Mouse (Mus musculus) midbrain, embryonic 10.5 days (tissue): ENCODE data around the gene Epha4. TPM values are rescaled to one million over a fixed set of nuclear protein-coding genes. Genes with fewer than 3 reads are reported as not detected.

ENCODE experiments used
- DNase-seq: peaks from one replicate; pipeline ENCODE4 v3.0.0-alpha.2; 2017; ENCODE audit warnings: low spot score
- H3K27ac ChIP-seq: fragments of 300-500 bp; sonication (generic); replicated peaks from 2 replicates; pipeline ENCODE4 v1.5.1; 2016; ENCODE audit warnings: mild to moderate bottlenecking
- H3K27me3 ChIP-seq: fragments of 300-500 bp; sonication (generic); 2 replicates; pipeline ENCODE4 v1.6.1; 2016; ENCODE audit warnings: low read depth, mild to moderate bottlenecking; ENCODE audit not compliant: poor library complexity, severe bottlenecking
- H3K36me3 ChIP-seq: fragments of 300-500 bp; sonication (generic); 2 replicates; pipeline ENCODE4 v1.6.1; 2016; ENCODE audit warnings: mild to moderate bottlenecking, moderate library complexity
- H3K4me1 ChIP-seq: fragments of 300-500 bp; sonication (generic); 2 replicates; pipeline ENCODE4 v1.6.1; 2016
- H3K4me3 ChIP-seq: fragments of 300-500 bp; sonication (generic); 2 replicates; pipeline ENCODE4 v1.5.1; 2016; ENCODE audit warnings: mild to moderate bottlenecking, moderate library complexity
- H3K9me3 ChIP-seq: fragments of 300-500 bp; sonication (generic); replicated peaks from 2 replicates; pipeline ENCODE4 v1.6.1; 2016; ENCODE audit warnings: mild to moderate bottlenecking
- WGBS: fragments of 180-500 bp; shearing (Covaris S2); methylation state at CpG from one replicate; pipeline ENCODE4 v1.1.7; 2016; 5-methylcytosine and 5-hydroxymethylcytosine counted together
- polyA plus RNA-seq: library from polyadenylated mRNA; unstranded; fragments of >200 nt; fragmentation: Nextera tagmentation; extraction: Ambion mirVana; gene quantifications from 2 replicates; pipeline ENCODE4 v1.2.1, GENCODE M21; 2016

The Epha4 gene
- polyA plus RNA-seq = 17.1 and 22.9 TPM in 2 replicates

GRCm38 (mm10) chr1:77514963-77515650 is at the start of gene Epha4:
Gene Epha4 (minus strand): TSS chr1:77515088.
- Histone ChIP-seq H3K9me3 (no peaks in the 10 kb centered on the region), H3K4me1 (peaks cover 51% of the 10 kb centered on the region)
- under 1% methylated on average over 40 of the region's 40 CpGs for WGBS

GRCm38 (mm10) chr1:77556199-77556598 is 41.3 kb upstream of the Epha4 start:
- H3K27me3 ChIP-seq = no peaks in the 10 kb centered on the region
- WGBS = 74% methylated on average over 3 of the region's 3 CpGs
- no peak for DNase-seq
- H3K27ac ChIP-seq = no peak overlapping the region
- no peaks in the 10 kb centered on the region for H3K36me3 ChIP-seq
- H3K4me3 ChIP-seq = no peak overlapping the region
- H3K4me1 ChIP-seq = peaks cover 22% of the 10 kb centered on the region
- no peaks in the 10 kb centered on the region for H3K9me3 ChIP-seq

More at GRCm38 (mm10) chr1:77514963-77515650, at the start of gene Epha4:
- DNase-seq = peak; percentile 92
- Histone ChIP-seq H3K4me3 (peak within 1 kb of the TSS; percentile 79), H3K27me3 (peaks cover 62% of the 10 kb centered on the region), H3K36me3 (peaks cover 8% of the 10 kb centered on the region), H3K27ac (peak within 1 kb of the TSS; percentile 87)

- Histone ChIP-seq H3K9me3 (no peaks in the 10 kb centered on the region), H3K36me3 (no peaks in the 10 kb centered on the region), H3K4me1 (peaks cover 23% of the 10 kb centered on the region), H3K4me3 (no peak overlapping the region), H3K27me3 (no peaks in the 10 kb centered on the region), H3K27ac (no peak overlapping the region)
- WGBS = 92% methylated on average over 7 of the region's 7 CpGs
- DNase-seq = no peak
Observed at GRCm38 (mm10) chr1:77551927-77552326, 37.0 kb upstream of the Epha4 start.

- no peaks in the 10 kb centered on the region for H3K27me3 ChIP-seq
- H3K9me3 ChIP-seq = no peaks in the 10 kb centered on the region
- WGBS = 42% methylated on average over 6 of the region's 6 CpGs
- H3K27ac ChIP-seq = no peak overlapping the region
- peak; percentile 32 for DNase-seq
- peaks cover 41% of the 10 kb centered on the region for H3K4me1 ChIP-seq
- H3K36me3 ChIP-seq = no peaks in the 10 kb centered on the region
- no peak overlapping the region for H3K4me3 ChIP-seq
Observed at GRCm38 (mm10) chr1:77545722-77546121, 30.8 kb upstream of the Epha4 start.

- Histone ChIP-seq H3K36me3 (no peaks in the 10 kb centered on the region), H3K27ac (no peak overlapping the region), H3K4me3 (no peak overlapping the region), H3K9me3 (no peaks in the 10 kb centered on the region), H3K27me3 (no peaks in the 10 kb centered on the region), H3K4me1 (peaks cover 43% of the 10 kb centered on the region)
- DNase-seq = no peak
- 80% methylated on average over 1 of the region's 1 CpGs for WGBS
Observed at GRCm38 (mm10) chr1:77545035-77545434, 30.1 kb upstream of the Epha4 start.

- DNase-seq = no peak
- no peak overlapping the region for H3K4me3 ChIP-seq
- H3K4me1 ChIP-seq = peaks cover 50% of the 10 kb centered on the region
- H3K9me3 ChIP-seq = no peaks in the 10 kb centered on the region
- no peaks in the 10 kb centered on the region for H3K27me3 ChIP-seq
- H3K27ac ChIP-seq = no peak overlapping the region
- 46% methylated on average over 3 of the region's 3 CpGs for WGBS
- H3K36me3 ChIP-seq = no peaks in the 10 kb centered on the region
Observed at GRCm38 (mm10) chr1:77544279-77544678, 29.4 kb upstream of the Epha4 start.

- H3K27me3 ChIP-seq = no peaks in the 10 kb centered on the region
- DNase-seq = no peak
- H3K9me3 ChIP-seq = no peaks in the 10 kb centered on the region
- peaks cover 29% of the 10 kb centered on the region for H3K4me1 ChIP-seq
- no peak overlapping the region for H3K4me3 ChIP-seq
- no peaks in the 10 kb centered on the region for H3K36me3 ChIP-seq
- peak overlapping the region; percentile 28; the same call in 1 of the 2 replicates for H3K27ac ChIP-seq
- WGBS = 83% methylated on average over 12 of the region's 12 CpGs
Observed at GRCm38 (mm10) chr1:77539945-77540344, 25.1 kb upstream of the Epha4 start.

- H3K4me3 ChIP-seq = no peak overlapping the region
- WGBS = 72% methylated on average over 2 of the region's 2 CpGs
- no peaks in the 10 kb centered on the region for H3K27me3 ChIP-seq
- no peaks in the 10 kb centered on the region for H3K9me3 ChIP-seq
- peaks cover 15% of the 10 kb centered on the region for H3K4me1 ChIP-seq
- H3K27ac ChIP-seq = no peak overlapping the region
- DNase-seq = no peak
- no peaks in the 10 kb centered on the region for H3K36me3 ChIP-seq
Observed at GRCm38 (mm10) chr1:77538559-77538958, 23.7 kb upstream of the Epha4 start.

GRCm38 (mm10) chr1:77535905-77536304 is 21.0 kb upstream of the Epha4 start:
- WGBS = 82% methylated on average over 5 of the region's 5 CpGs
- Histone ChIP-seq H3K4me3 (no peak overlapping the region), H3K27ac (no peak overlapping the region), H3K4me1 (peaks cover 9% of the 10 kb centered on the region), H3K36me3 (no peaks in the 10 kb centered on the region), H3K9me3 (no peaks in the 10 kb centered on the region), H3K27me3 (no peaks in the 10 kb centered on the region)
- no peak for DNase-seq

- 49% methylated on average over 6 of the region's 6 CpGs for whole genome bisulfite sequencing
- no peaks in the 10 kb centered on the region for H3K9me3 ChIP-seq
- no peaks in the 10 kb centered on the region for H3K27me3 ChIP-seq
- no peak overlapping the region for H3K27ac ChIP-seq
- H3K36me3 ChIP-seq = no peaks in the 10 kb centered on the region
- H3K4me1 ChIP-seq = peaks cover 6% of the 10 kb centered on the region
- DNase-seq = no peak
- no peak overlapping the region for H3K4me3 ChIP-seq
Observed at GRCm38 (mm10) chr1:77532576-77533183, 17.8 kb upstream of the Epha4 start.

GRCm38 (mm10) chr1:77531934-77532575 is 17.2 kb upstream of the Epha4 start:
- H3K9me3 ChIP-seq = no peaks in the 10 kb centered on the region
- DNase-seq = no peak
- no peaks in the 10 kb centered on the region for H3K36me3 ChIP-seq
- H3K27ac ChIP-seq = no peak overlapping the region
- no peak overlapping the region for H3K4me3 ChIP-seq
- peaks cover 6% of the 10 kb centered on the region for H3K4me1 ChIP-seq
- WGBS = 60% methylated on average over 5 of the region's 5 CpGs
- H3K27me3 ChIP-seq = no peaks in the 10 kb centered on the region

GRCm38 (mm10) chr1:77525082-77525481 is 10.2 kb upstream of the Epha4 start:
- Histone ChIP-seq H3K36me3 (no peaks in the 10 kb centered on the region), H3K27me3 (peaks cover 20% of the 10 kb centered on the region), H3K9me3 (no peaks in the 10 kb centered on the region), H3K4me1 (peaks cover 27% of the 10 kb centered on the region), H3K4me3 (no peak overlapping the region), H3K27ac (no peak overlapping the region)
- no peak for DNase-seq
- WGBS = 92% methylated on average over 8 of the region's 8 CpGs

- Histone ChIP-seq H3K4me1 (peaks cover 23% of the 10 kb centered on the region), H3K4me3 (no peak overlapping the region), H3K36me3 (no peaks in the 10 kb centered on the region), H3K27me3 (peaks cover 37% of the 10 kb centered on the region), H3K27ac (no peak overlapping the region), H3K9me3 (no peaks in the 10 kb centered on the region)
- WGBS = 76% methylated on average over 2 of the region's 2 CpGs
- DNase-seq = no peak
Observed at GRCm38 (mm10) chr1:77523354-77523753, 8.5 kb upstream of the Epha4 start.
